Mouse (Mus musculus): Measurements from ENCODE around the gene Robo2.

The Robo2 gene

DNA sequence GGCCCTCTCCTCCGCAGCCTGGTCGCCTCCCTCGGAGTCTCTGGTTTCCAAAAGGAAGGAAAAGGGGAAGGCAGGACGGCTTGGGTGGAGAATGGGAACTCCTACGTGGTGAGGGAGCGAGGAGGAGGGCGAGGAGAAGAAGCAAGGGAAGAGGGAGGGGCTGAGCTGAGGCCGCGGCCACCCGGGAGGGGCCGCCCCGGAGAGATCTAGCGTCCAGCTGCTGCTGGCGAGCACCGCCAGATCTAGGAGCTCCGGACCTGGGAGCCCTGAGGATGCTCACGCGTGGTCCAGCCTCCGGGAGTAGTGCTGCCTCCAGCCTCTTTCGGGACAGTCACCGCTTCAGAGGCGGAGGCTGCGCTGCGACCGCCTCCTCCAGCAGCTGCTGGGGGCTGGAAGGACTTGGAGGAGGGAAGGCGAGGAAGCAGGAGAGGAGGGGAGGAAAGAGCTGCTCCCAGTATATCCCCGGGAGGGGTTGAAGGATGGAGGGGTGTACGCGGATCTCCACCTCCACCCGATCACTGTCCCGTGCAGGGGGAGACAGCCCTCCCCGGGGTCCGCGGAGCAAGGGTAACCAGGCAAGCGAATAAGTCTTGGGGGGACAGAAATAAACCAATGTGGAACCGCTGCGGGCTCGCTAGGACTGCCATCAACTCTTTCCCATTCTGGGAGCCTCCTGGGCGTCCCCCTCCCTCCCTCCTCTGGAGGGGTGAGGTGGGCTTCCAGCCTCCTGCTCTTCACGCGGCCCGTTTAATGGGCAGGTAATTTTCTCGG is at the start of gene Robo2:
Gene Robo2 (minus strand): TSS at position 345 of the 771 bp plus-strand sequence.
- DNase-seq (ENCODE audit: low read depth in 1 of 2, low spot score in 2 of 2), result no peak

DNA sequence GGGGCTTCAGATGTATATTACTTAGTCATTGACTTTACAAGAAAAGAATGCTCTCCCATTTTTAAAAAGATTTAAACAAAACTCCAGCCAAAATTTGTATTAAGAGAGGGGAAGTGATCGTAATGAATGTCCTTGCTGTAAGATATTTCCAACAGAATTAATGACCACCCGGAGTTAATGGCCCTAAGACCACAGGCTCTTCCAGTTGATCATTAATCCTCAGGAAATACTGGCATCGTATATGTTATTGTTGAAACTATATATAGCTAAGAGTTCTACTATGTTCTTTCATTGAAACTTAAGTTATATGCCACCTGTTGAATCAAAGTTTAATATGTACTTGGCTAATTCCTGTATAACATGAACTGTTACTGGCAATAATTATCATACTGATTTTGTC is 46.5 kb upstream of the Robo2 start:
- DNase-seq (ENCODE audit: low read depth in 1 of 2, low spot score in 2 of 2), result no peak

DNA sequence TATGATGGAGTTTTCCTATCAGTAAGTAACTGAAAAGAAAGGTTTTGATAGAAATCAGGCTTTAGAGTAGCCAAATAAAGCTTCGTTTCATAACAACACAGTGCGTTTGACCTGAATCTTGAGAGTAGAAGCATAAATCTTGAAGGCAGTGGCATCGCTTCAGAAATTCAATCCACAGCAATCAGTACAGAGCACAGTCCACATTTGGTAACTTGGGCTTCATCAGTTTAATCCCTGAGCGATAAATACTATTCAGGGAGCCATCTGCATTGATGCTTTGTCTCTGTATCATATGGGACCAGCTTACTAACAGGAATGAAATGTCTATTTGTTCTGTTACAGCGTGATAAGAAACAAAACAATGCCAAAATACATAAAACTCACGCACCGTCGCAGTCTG is 46.1 kb upstream of the Robo2 start:
- no peak for DNase-seq (ENCODE audit: low read depth in 1 of 2, low spot score in 2 of 2)

DNA sequence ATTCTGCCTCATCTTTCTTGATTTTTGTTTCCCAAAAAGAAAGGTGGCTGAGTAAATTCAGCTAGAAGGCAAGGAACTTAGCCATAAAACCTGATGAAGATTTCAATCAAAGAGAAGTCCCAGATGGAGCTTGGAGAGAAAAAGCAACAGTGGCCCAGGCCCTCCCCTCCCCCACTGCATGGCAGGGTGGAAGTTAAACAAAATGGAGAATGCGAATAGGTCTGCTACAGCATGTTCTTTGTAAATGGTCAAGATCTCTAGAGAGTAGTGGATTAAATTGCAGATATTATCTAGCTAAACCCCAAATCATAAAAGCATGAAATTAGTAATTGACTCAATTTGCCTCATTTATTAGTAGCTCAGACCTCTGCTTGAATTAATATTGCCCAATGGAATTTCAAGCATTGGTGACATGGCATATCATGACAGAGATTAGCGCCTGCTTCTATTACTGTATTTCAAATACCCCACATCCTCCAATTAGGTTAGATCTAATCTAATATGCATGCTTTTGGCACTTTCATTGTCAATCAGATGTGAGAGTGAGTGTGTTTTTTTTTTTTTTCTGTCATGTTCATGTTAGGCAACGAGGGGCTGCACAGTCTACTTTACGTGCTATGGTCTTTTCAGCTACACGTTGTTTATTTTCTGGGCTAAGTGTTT is 45.3 kb upstream of the Robo2 start:
- DNase-seq (ENCODE audit: low read depth in 1 of 2, low spot score in 2 of 2), result no peak

DNA sequence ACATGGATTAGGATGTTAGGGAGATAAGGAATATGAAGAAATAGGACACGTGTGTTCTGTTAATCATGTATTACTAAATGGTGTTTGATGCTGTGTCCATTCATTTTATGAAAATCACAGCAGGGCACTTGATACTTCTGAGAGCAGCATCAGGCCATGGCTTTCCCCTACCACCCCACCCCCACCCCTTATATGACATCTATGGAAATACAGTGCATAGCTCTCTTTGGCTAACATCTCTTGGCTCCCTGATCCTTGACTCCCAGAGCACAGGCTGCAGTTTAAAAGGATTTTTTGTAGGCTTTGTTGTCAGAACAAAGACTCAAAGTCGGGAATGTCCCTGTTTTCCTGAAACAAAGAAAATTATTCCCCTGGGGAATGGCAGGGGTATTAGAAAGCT is 43.6 kb upstream of the Robo2 start:
- DNase-seq (ENCODE audit: low read depth in 1 of 2, low spot score in 2 of 2), result no peak

DNA sequence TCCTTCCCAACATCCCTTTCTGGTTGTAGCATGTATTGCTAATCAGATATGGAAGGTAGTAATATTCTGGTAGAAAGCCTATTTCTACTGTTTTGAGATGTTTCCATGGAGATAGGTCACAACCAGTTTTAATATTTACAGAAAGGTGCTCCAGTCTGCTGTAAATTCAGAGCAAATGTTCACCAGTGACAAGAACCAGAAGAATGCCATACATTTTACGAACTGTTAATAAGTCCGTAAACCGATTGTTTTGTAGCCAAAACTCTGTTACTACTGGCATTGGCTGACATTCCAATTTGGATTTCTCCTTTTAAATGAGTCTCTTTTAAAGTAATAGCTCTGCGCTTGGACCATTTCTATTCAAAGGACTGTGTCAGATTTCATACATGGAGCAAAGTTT is 36.4 kb upstream of the Robo2 start:
- no peak for DNase-seq (ENCODE audit: low read depth in 1 of 2, low spot score in 2 of 2)

DNA sequence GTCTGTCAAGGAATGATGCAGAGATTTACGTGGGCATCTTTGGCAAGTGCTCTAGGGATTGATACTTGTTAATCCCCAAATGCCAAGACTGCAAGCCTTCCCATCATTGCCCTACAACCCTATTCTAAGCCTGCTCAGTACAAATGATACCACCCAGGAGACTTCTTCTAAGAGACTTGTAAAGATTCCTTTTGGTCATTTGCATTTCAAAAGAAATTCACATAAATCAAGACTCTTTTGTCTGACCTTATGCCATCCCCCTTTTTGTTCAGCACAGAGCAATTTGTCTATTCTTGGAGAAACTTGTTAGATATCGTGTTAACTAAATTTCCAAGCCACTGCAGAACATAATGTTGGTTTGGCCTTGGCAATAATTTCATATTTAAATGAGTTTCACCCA is 15.4 kb upstream of the Robo2 start:
- no peak for DNase-seq (ENCODE audit: low read depth in 1 of 2, low spot score in 2 of 2)

DNA sequence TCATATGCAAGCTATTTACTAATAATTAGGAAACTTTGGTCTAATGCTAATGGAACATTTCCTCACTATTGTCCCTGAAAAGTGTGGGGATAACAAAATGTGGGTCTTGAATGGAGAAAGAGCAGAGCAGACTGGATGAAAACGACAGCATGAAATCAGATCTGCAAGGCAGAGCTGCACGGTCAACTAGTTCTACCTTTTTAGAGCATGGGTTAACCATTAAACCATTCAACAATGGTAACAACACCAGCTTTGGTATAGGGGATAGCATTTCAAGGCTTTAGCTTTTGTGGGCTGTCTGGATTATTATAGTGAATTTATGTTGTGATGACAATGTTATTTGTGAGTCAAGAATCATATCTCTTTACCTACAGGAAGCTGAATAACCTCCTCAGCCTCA is 8.7 kb upstream of the Robo2 start:
- DNase-seq (ENCODE audit: low read depth in 1 of 2, low spot score in 2 of 2), result no peak

DNA sequence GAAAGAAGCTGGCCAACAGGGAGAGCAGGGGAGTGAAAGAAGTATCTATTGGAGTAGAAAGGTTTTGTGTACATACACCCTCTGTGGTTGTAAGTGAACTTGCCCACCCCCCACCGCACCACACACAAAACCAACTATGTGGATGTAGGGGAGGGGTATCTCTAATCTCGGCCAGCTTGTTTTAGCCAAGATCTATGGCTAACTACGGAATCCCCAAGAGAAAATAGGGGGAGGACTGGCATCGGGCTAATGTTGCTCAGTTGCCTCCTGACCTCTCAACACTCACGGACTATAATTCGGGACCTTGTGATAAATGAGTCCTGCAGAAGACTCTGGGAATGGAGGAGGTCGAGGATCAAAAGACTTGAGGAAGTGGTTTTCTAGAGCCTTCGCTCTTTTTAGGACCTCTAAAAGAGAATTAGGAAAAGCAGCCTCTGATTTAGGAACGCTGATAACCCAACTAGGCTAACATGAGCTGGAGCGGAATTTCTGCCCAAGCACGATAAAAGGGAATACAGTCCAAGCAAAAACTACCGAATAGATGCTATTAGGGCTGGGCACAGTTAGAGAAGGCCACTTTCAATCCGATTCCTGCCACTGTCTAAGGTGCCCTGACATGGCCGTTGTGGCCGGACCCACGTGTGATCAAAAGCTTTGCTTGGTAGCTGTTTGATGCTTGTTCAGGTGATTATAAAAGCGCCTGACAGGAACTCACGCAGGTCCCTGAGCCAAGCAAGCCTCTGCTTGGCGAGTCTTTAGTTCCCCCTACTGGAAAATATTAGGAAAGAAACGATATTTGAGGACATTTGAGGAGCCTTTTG is 1.1 kb upstream of the Robo2 start:
- no peak for DNase-seq (ENCODE audit: low read depth in 1 of 2, low spot score in 2 of 2)

DNA sequence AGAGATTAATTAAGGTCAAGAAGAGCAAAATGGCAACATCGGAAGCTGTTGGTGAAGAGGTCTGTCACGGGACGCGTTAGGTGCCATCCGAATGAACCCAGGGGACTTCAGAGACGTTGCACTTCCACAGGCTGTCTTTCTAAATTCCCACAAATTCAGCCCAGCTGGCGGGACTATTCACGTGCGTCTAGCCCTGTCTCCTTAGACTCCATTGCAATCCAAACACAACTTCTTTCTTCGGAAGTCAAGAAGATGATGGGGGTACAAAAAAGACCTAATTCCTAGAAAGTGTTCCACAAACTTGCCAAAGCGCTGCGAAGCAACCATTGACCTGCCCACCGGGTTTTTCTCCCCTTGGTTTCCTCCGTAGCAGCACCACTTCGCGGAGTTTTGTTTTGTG is 604 bp downstream of the Robo2 start:
- DNase-seq (ENCODE audit: low read depth in 1 of 2, low spot score in 2 of 2), result no peak

DNA sequence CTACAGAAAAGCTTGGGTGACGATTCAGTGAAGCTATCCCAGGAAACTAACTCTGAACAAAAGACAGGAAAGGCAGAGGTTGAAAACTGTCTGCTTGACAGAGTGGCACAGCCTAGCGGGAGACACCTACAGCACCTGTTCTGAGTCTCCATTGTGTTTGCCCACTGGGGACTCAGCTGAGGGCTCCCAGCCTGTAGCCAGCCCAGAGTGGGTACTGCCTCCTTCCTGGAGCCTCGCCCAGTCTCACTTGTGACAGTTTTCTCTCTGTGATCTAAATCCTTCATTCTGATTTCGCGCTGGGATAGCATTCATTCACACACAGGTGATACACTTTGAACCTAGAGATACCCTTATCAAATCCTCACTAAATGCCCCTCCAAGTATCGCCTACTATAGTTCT is 1.5 kb downstream of the Robo2 start:
- no peak for DNase-seq (ENCODE audit: low read depth in 1 of 2, low spot score in 2 of 2)

DNA sequence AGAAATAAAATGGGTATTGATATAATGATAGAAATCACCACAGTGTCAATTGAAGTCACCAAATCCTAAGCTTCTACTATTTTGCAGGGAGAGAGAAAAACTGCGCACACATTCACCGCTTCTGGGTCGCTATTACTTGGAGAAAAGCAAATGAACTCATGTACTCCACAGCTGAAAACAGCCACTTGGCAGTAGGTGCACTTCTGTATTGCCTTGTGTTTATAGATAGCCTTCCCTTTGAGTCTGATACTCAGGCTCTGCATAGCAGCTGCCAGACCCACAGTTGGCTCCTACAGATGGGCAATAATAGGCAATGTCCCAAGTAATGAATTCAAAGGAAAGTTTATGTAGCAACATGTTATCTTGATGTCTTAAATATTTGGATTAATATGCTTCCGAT is 2.1 kb downstream of the Robo2 start:
- DNase-seq (ENCODE audit: low read depth in 1 of 2, low spot score in 2 of 2), result no peak

DNA sequence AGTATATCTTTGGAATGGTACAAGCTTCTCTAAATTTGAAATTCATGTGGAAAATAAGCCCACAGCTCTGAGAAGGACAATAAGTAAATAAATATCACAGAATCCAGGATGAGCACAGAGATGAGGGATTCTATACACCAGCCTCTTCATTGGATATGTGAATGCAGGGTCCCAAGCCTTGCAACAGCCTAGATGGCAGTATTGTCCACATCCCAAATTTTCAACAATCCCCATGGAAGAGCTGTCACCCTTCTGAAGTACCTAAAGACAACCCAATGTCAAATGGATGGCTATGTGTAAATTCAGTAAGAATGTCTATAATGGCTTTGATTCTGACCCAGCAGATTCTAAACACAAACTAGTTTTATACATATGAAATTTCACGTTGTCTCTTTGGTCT is 3.1 kb downstream of the Robo2 start:
- DNase-seq (ENCODE audit: low read depth in 1 of 2, low spot score in 2 of 2), result no peak

DNA sequence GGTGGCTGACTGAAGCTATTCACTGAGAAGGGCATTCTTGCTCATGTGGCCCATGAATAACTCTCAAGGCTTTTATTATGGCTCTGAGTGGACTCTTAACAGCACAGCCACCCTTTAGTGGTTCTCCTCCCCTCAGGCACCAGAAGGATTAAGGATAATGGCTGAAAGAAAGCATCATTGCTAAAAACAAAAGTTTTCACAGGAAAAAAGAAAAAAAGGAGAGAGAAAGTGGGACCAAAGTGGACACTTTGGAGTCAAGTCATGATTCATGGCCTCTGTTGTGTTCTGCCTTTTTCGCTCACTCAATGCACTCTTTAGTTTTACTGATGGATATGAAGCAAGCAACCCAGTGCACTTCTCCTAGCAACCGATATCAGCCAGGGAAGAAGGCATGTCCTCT is 14.3 kb downstream of the Robo2 start:
- DNase-seq (ENCODE audit: low read depth in 1 of 2, low spot score in 2 of 2), result no peak

DNA sequence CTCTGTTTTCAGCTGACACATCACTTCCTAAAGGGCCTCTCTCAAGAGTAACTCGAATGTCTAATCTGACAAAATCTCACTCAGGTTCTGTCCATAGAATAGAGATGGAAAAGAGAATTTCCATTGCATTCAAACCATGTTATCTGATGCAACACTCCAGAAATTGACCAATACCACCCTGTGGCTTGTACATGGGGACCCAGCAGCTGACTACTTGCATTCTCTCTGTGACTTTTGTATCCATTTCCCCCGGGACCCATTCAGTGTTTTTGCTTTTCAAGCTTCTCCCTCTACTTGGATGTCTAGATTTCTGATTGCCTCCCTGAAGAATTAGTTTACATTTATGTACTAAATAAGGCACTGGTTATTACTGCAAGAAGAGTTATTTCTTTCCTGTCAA is 15.9 kb downstream of the Robo2 start:
- DNase-seq (ENCODE audit: low read depth in 1 of 2, low spot score in 2 of 2), result no peak

DNA sequence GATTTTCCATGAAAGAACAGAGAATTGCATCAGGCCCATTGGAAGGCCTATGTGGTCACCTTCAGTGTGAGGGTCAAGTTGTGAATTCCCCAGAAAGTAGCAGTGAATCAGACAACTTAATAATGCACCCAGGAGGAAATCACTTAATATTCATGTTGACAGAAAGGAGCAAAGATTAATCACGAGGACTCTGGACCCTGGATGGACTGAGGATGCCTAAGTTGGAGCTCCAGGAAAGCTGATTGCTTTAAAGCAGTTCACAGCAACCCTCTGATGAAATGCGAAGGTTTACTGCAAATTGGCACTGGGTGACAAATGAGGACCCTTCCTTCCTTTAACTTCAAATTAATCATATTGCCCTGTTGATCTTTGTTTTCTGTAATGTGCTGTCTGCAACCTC is 32.2 kb downstream of the Robo2 start:
- DNase-seq (ENCODE audit: low read depth in 1 of 2, low spot score in 2 of 2), result no peak

DNA sequence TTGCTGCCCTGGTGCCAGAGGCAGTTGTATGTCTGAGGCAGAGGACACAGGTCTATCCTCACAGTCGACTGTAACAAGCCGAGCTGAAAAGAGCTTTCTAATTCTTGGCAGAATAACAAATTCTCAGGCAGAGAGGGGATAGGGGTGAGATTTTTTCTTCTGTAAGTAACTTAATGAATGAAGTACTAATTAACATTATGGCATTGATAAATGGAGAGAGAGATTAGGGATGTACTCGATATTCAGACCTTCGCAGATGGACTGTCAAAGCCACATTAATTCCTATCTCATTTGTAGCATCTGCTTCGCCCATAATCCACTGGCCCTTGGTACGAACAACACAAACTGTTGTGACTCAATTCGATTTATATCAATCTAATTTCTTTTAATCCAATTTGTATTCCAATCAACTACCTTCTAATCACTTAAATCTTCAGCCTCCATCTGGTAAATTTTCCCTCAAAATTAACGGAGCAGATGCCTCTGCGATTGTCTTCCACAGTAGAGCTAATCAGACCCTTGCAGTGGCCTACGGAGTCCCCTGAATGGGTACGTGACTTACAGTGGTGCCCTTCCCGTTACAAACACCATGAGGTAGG is 36.2 kb downstream of the Robo2 start:
- DNase-seq (ENCODE audit: low read depth in 1 of 2, low spot score in 2 of 2), result no peak

DNA sequence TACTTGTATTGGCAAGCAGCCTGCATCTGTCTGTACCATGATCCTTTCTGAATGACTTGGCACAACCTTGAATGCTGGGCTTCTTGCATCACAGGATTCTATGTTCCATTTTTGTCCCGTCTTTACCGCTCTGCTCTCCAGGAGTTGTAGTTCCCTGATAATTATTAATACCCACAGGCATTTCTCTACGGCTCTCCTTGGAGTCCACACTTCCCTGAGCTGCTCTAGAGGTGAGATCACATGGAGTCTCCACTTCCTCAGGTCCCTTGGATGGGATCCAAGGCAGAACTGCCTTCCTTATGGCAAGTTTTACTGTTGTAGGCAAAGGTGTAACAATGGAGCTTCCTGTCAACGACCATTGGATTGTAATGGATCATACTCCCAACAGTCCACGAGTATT is 37.1 kb downstream of the Robo2 start:
- no peak for DNase-seq (ENCODE audit: low read depth in 1 of 2, low spot score in 2 of 2)

DNA sequence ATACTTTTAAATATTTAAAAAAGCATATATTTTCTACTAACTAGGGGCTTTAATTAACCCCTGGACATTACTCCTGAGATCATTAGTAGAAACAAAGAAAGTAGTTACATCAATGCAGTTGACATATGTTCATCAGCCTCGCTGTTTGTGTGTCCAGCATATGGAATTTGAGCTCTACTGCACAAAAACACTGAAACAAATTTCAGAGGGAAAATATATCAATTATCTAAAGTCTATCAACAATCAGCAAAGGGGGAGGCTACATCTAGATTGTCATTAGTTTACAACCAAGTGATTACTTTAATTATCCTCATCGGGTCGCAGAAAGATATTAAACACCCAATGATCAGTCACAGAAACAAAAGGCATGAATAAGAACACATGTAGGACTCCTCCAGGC is 38.2 kb downstream of the Robo2 start:
- DNase-seq (ENCODE audit: low read depth in 1 of 2, low spot score in 2 of 2), result no peak

DNA sequence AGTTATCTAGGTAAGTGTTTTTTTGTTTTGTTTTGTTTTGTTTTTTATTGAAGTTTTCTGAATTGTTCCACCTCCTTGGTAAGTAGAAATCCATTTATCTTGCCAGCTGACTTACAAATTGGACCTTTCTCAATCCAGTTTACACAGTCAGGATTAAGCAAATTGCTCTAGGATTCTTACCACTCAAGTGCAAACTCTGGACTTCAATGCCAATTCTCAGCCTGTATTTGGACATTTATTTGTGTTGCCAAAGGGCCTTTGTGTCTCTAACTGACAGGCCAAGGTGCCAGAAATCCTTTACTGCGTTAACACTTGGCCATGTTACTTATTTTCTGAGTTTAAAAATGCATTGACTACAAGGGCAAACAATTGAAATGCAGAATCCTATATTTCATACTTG is 38.7 kb downstream of the Robo2 start:
- DNase-seq (ENCODE audit: low read depth in 1 of 2, low spot score in 2 of 2), result no peak

DNA sequence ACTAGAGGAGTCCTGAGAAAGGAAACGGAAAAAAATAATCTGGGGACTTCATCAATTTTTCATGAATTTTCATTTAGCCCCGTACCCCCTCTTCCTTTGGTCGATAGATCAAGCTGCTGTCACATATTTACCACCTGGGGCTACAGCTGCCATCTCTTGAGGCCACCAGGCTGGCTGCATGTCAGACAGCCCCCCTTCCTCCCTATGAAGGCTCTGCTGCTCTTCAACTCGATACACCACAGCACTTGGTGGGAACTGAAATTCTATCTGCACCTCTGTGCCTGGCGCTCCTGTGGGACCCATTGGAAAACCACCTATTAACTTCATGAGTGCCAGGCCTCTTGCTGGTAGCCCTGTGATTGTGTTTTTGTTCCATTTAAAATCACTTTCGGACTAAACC is 63.2 kb downstream of the Robo2 start:
- DNase-seq (ENCODE audit: low read depth in 1 of 2, low spot score in 2 of 2), result no peak
